Mouse (Mus musculus) heart, embryonic 15.5 days (tissue): ENCODE measurements around the gene Relt. TPM values are rescaled to one million over a fixed set of nuclear protein-coding genes. Genes with fewer than 3 reads are reported as not detected.
"Not testable (repeated sequence)": the region's sequence is repeated elsewhere in the genome, so short reads cannot be mapped to it uniquely, and the experiment has no call there.

Source experiments
- ATAC-seq: fragments of 200-750 bp; cut with Nextera tagmentation; replicated peaks from 2 replicates; pipeline ENCODE4 v1.8.0; 2017; ENCODE audit warnings: low read depth, moderate TSS enrichment; ENCODE audit not compliant: insufficient number of reproducible peaks, insufficient read depth, low FRiP score
- H3K27ac ChIP-seq: fragments of 300-500 bp; sonication (generic); 2 replicates; pipeline ENCODE4 v1.5.1; 2015; ENCODE audit warnings: mild to moderate bottlenecking, inconsistent platforms
- H3K27me3 ChIP-seq: fragments of 300-500 bp; sonication (generic); 2 replicates; pipeline ENCODE4 v1.6.1; 2015; ENCODE audit warnings: inconsistent platforms
- H3K36me3 ChIP-seq: fragments of 300-500 bp; sonication (generic); 2 replicates; pipeline ENCODE4 v1.6.1; 2015; ENCODE audit warnings: mild to moderate bottlenecking, inconsistent platforms
- H3K4me1 ChIP-seq: fragments of 300-500 bp; sonication (generic); replicated peaks from 2 replicates; pipeline ENCODE4 v1.6.1; 2015; ENCODE audit warnings: inconsistent platforms
- H3K4me2 ChIP-seq: fragments of 300-500 bp; sonication (generic); 2 replicates; pipeline ENCODE4 v1.6.1; 2015; ENCODE audit warnings: inconsistent platforms, mild to moderate bottlenecking, moderate library complexity
- H3K4me3 ChIP-seq: fragments of 300-500 bp; sonication (generic); 2 replicates; pipeline ENCODE4 v1.5.1; 2015; ENCODE audit warnings: mild to moderate bottlenecking, inconsistent platforms
- H3K9ac ChIP-seq: fragments of 300-500 bp; sonication (generic); 2 replicates; pipeline ENCODE4 v1.6.1; 2015; ENCODE audit warnings: mild to moderate bottlenecking, inconsistent platforms
- H3K9me3 ChIP-seq: fragments of 300-500 bp; sonication (generic); replicated peaks from 2 replicates; pipeline ENCODE4 v1.6.1; 2016; ENCODE audit warnings: inconsistent platforms
- WGBS: fragments of 180-500 bp; shearing (Covaris S2); methylation state at CpG from one replicate; pipeline ENCODE4 v1.1.7; 2015; ENCODE audit warnings: mixed read lengths; 5-methylcytosine and 5-hydroxymethylcytosine counted together
- polyA plus RNA-seq: library from polyadenylated mRNA; unstranded; fragments of >200 nt; fragmentation: Nextera tagmentation; extraction: Ambion mirVana; gene quantifications from 2 replicates; pipeline ENCODE4 v1.2.1, GENCODE M21; 2015

Gene Relt
- polyA plus RNA-seq, 1 experiment from 2014 or later = 2.5 TPM

DNA sequence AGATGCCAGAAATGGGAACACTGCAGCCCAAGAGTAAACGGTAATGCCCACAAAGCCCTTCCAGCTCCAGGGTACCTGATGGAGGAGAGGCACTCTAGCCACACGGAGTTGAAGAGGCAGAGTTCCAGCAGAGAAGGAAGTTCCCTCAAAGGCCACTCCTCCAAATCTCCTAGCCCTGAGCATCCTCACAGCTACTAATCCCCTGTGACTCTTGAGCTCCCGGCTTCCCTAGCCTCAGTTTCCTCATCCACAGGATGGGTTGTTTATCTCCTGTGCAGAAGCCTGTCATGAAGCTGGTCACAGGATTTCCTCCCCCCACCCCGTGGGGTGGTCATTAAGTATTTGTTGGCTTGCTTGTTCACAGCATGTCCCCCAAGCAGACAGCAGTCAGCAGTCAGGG is 7.9 kb downstream of the Relt start:
- Histone ChIP-seq H3K27ac (peak overlapping the region; percentile 38; the same call in 1 of the 2 replicates), H3K4me3 (0 out of 2 replicates have a peak overlapping the region, but pooled peaks have one; percentile 2), H3K4me2 (peak overlapping the region; percentile 2; the same call in 1 of the 2 replicates), H3K27me3 (no peaks in the 10 kb centered on the region), H3K4me1 (peaks cover 62% of the 10 kb centered on the region), H3K9me3 (no peaks in the 10 kb centered on the region), H3K9ac (no peak overlapping the region), H3K36me3 (no peaks in the 10 kb centered on the region)
- ATAC-seq = no peak
- 43% methylated on average over 4 of the region's 4 CpGs for WGBS

DNA sequence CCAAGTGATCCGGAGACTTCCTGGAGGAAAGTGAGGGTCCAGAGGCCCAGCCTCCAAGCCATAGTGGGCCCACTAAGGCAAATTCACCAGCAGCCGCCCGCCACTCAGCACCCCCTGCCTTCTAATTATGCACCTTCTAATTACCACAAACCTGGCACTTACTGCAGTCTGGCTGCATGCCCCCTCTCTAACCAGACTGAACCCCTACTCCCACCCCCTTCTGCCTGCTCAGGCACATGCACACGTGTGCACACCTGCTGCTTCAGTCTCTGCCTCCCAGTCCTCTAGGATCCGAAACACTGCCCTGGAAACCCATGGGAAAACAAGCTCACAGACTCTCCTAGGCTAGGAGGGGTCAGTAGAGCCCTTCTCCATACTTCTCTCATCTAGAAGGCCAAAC is 8.4 kb downstream of the Relt start:
- Histone ChIP-seq H3K27me3 (no peaks in the 10 kb centered on the region), H3K27ac (peak overlapping the region; percentile 38; the same call in 1 of the 2 replicates), H3K9ac (no peak overlapping the region), H3K4me1 (peaks cover 58% of the 10 kb centered on the region), H3K4me3 (0 out of 2 replicates have a peak overlapping the region, but pooled peaks have one; percentile 2), H3K36me3 (no peaks in the 10 kb centered on the region), H3K4me2 (peak overlapping the region; percentile 2; the same call in 1 of the 2 replicates), H3K9me3 (no peaks in the 10 kb centered on the region)
- WGBS = 86% methylated on average over 5 of the region's 5 CpGs
- ATAC-seq = no peak

DNA sequence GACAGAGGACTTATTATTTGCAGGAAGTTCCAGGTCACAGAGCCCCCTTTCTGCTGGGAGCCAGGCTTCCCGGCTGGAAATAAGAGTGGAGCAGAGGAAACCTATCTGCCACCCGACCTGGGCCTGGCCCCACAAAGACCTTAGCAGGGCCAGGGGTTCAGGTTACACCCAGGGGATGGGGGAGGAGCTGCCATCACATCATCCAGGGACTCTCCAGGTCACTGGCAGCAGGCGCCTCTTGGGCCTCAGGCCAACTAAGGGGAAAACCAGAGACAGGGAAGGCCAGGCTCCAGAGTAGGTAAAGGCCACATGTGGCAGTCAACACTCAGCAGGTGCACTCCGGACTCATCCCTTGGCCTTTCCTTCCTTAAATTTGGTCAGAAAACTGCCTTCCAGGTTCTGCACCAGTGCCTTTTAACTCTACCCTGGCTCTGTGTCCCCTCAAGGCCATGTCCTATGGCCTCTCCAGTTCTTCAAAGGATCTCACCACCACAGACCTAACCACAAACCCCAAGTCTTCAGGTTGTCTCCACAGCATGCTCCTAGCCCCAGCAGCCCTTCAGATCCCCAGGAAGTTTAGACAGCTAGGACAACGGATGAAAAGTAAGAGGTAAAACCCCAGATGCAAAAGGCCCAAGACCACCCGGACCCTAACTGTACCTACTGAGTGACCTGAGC is 9.0 kb downstream of the Relt start:
- 44% methylated on average over 6 of the region's 6 CpGs for WGBS
- ATAC-seq = no peak
- Histone ChIP-seq H3K4me2 (peak overlapping the region; percentile 2; the same call in 1 of the 2 replicates), H3K9ac (no peak overlapping the region), H3K36me3 (no peaks in the 10 kb centered on the region), H3K27ac (no peak overlapping the region), H3K9me3 (no peaks in the 10 kb centered on the region), H3K4me3 (0 out of 2 replicates have a peak overlapping the region, but pooled peaks have one; percentile 2), H3K27me3 (no peaks in the 10 kb centered on the region), H3K4me1 (peaks cover 52% of the 10 kb centered on the region)

GRCm38 (mm10) chr7:100853396-100853795 is 9.8 kb downstream of the Relt start:
- H3K27ac ChIP-seq = no peak overlapping the region
- peaks cover 48% of the 10 kb centered on the region for H3K4me1 ChIP-seq
- H3K4me2 ChIP-seq = no peak overlapping the region
- H3K9me3 ChIP-seq = no peaks in the 10 kb centered on the region
- no peak overlapping the region for H3K4me3 ChIP-seq
- H3K9ac ChIP-seq = no peak overlapping the region
- 71% methylated on average over 3 of the region's 3 CpGs for WGBS
- H3K27me3 ChIP-seq = no peaks in the 10 kb centered on the region
- ATAC-seq = no peak
- no peaks in the 10 kb centered on the region for H3K36me3 ChIP-seq

DNA sequence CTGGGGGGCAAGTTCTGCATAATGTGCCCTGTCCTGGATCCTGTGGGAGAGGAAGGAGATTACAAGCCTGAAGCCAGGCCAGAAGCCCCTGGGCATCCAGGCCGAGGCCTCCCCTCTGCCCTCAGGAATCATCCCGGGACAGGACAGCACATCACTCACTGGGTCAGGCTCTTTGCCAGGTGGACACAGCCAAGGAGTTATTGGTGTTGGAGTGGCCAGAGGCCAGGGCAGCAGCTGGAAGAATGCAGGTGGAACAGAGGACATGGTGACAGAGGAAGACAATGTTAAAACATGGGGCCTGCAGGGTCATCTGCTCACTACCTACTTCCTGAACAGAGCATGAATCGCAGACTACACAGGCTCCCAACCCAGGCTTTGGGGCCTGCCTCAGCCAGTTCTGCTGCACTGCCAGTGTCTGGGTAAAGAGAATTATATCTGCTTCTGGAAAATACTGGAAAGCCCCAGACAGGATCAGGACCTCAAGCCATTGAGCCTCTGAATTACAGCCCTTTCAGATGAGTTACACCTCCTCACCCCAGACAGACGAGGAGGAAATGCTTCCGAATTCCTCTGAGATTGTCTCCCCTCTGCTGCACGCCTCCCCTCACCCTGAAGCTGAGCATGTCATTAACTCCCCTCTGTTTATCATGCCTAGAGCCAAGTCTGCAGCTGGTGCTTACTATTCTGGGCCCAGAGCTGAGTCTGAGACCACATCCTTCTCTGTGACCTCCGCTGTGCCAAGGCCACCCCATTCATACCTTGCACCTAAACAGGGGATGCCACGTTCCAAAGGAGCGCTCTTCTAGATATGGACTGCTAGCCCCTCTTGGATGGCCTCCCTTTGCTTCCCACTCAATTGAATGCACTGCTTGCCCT is 11.5 kb downstream of the Relt start:
- 42% methylated on average over 9 of the region's 9 CpGs for WGBS
- no peaks in the 10 kb centered on the region for H3K27me3 ChIP-seq
- no peaks in the 10 kb centered on the region for H3K9me3 ChIP-seq
- H3K4me2 ChIP-seq = no peak overlapping the region
- H3K4me3 ChIP-seq = no peak overlapping the region
- H3K4me1 ChIP-seq = peaks cover 48% of the 10 kb centered on the region
- H3K27ac ChIP-seq = peak overlapping the region; percentile 43
- H3K9ac ChIP-seq = peak overlapping the region; percentile 26; the same call in 1 of the 2 replicates
- no peak for ATAC-seq
- no peaks in the 10 kb centered on the region for H3K36me3 ChIP-seq

DNA sequence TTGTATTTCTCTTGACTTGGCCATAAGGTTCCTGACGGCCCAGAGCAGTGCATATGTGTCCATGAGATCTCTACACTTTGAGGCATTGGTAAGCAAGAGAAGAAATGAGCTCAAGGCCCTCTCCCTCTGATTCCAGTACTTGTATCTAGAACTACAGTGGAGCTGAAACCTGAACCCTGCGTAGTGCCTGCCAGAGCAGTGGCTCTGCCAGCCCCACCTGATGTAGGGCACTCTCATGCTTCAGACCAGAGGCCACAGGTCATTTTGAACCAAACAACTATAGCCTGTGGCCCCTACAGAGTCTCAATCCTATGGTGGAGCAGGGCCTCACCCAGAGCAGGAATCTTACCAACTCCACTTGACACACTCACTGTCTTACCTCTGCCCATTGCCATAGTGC is 13.7 kb downstream of the Relt start:
- Histone ChIP-seq H3K4me2 (no peak overlapping the region), H3K4me3 (no peak overlapping the region), H3K9me3 (no peaks in the 10 kb centered on the region), H3K27ac (no peak overlapping the region), H3K4me1 (peaks cover 51% of the 10 kb centered on the region), H3K9ac (no peak overlapping the region), H3K27me3 (no peaks in the 10 kb centered on the region), H3K36me3 (no peaks in the 10 kb centered on the region)
- no peak for ATAC-seq
- WGBS = 93% methylated on average over 2 of the region's 2 CpGs

GRCm38 (mm10) chr7:100848744-100849143 is 14.5 kb downstream of the Relt start:
- Histone ChIP-seq H3K4me1 (peaks cover 51% of the 10 kb centered on the region), H3K27me3 (no peaks in the 10 kb centered on the region), H3K9me3 (no peaks in the 10 kb centered on the region), H3K9ac (no peak overlapping the region), H3K4me3 (no peak overlapping the region), H3K36me3 (no peaks in the 10 kb centered on the region), H3K4me2 (no peak overlapping the region), H3K27ac (no peak overlapping the region)
- 38% methylated on average over 6 of the region's 6 CpGs for WGBS
- no peak for ATAC-seq

DNA sequence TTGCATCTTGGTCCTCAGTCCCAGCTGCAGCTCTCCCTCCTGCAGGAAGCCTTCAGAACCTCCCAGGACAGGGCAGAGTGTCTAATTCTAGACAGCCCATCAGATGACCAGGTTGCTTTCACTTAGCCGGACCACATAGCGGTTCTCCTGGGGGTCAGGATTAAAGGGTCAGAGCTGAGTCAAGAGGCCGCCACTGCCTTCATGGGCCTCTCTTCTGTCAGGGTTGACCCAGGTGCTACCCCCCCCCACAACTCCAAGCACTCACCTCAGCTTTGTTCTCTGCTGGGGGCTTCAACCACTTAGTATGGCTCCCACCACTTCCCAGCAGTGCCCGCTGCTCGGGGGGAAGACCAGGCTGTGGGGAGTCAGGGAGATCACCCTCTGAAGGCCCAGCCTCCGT is 16.1 kb downstream of the Relt start:
- Histone ChIP-seq H3K4me1 (peaks cover 36% of the 10 kb centered on the region), H3K4me2 (no peak overlapping the region), H3K9ac (no peak overlapping the region), H3K27ac (no peak overlapping the region), H3K36me3 (no peaks in the 10 kb centered on the region), H3K9me3 (no peaks in the 10 kb centered on the region), H3K27me3 (no peaks in the 10 kb centered on the region), H3K4me3 (no peak overlapping the region)
- 90% methylated on average over 6 of the region's 6 CpGs for WGBS
- no peak for ATAC-seq

DNA sequence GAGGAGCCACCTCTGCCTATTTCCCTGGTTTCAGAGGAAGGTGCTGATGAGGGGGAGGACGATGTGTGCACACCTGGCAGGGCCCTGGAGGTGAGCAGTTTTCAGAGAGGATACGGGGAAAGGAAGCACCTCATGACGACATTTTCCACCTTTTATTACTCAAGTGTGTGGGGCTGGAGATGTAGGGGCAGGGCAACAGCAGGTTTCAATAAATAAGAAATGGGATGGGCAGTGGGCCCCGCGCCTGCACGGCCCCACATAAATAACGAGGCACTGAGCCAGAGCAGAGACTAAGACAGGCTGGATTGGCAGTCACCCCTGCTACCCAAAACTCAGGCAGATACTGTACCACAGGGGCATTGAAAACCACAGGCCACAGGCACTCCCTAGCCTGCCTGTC is 17.2 kb downstream of the Relt start:
- H3K4me3 ChIP-seq, H3K27me3 ChIP-seq, H3K36me3 ChIP-seq, H3K9ac ChIP-seq, H3K9me3 ChIP-seq, H3K4me2 ChIP-seq, ATAC-seq, H3K27ac ChIP-seq: not testable (repeated sequence)
- WGBS = 75% methylated on average over 7 of the region's 7 CpGs
- H3K4me1 ChIP-seq = peaks cover 26% of the 10 kb centered on the region

DNA sequence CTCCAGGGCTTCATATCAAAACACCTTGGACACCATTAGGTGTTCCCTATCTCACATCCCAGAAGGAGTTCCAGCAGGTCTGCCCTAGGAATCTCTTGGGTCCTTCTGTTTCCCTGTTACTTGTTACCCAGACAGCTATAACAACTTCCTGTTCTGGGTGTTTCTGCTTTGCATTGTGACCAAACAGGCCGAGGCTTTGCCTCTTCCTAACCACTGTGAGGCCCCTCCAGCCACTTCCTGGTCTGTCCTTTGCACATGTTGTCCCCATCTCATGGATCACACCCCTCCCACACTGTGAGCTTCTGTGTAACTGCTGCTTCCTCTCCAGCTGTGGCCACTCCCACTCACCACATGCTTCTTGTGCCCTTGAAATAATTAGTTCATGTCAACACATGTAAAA is 17.8 kb downstream of the Relt start:
- Histone ChIP-seq H3K4me3 (no peak overlapping the region), H3K36me3 (no peaks in the 10 kb centered on the region), H3K9ac (no peak overlapping the region), H3K27me3 (no peaks in the 10 kb centered on the region), H3K4me1 (peaks cover 26% of the 10 kb centered on the region), H3K9me3 (no peaks in the 10 kb centered on the region), H3K27ac (peak overlapping the region; percentile 71), H3K4me2 (no peak overlapping the region)
- WGBS = 20% methylated on average over 1 of the region's 1 CpGs
- peak; percentile 72 for ATAC-seq

- no peak overlapping the region for H3K9ac ChIP-seq
- no peaks in the 10 kb centered on the region for H3K36me3 ChIP-seq
Measured at GRCm38 (mm10) chr7:100845026-100845400, 18.2 kb downstream of the Relt start.

More at GRCm38 (mm10) chr7:100845026-100845400, 18.2 kb downstream of the Relt start:
- Histone ChIP-seq H3K27ac (peak overlapping the region; percentile 71), H3K4me3 (no peak overlapping the region), H3K27me3 (no peaks in the 10 kb centered on the region), H3K4me2 (no peak overlapping the region), H3K9me3 (no peaks in the 10 kb centered on the region), H3K4me1 (peaks cover 29% of the 10 kb centered on the region)
- ATAC-seq = no peak
